Mouse (Mus musculus): ENCODE results near the gene Gpx3. TPM values are rescaled to one million over a fixed set of nuclear protein-coding genes. Genes with fewer than 3 reads are reported as not detected.
"Not testable (repeated sequence)": the region's sequence is repeated elsewhere in the genome, so short reads cannot be mapped to it uniquely, and the experiment has no call there.

Gpx3 gene
- polyA plus RNA-seq, 1 experiment = 5.9 TPM

DNA sequence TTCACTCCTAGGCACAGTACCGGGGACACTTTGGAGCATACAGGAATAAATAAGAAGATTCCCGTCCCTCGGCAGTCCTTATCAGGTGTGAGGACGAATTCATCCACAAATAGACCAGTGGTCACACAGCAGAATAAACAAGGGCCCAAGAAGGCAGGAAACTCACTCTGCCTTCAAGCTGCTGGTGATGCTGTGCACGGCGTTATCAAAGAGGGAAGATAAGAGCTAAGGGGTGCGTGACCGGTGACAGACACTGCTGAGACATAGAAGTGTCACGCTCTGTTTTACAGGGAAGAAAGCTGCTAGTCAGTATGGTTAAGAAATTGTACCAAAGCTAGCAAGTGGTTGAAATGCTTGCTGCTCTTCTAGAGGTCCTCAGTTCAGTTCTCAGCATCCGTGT lies 22.3 kb upstream of the Gpx3 start:
- Histone ChIP-seq H3K4me1 (ENCODE audit: control insufficient read depth, insufficient read depth, low read length) (no peaks in the 10 kb centered on the region), H3K27ac (ENCODE audit: insufficient read depth, low read length) (no peak overlapping the region), H3K4me3 (ENCODE audit: insufficient read depth, low read length) (no peak overlapping the region)
- no peak for TF ChIP-seq CTCF (IDR thresholded peaks at IDR 0.05; ENCODE audit: extremely low read depth, insufficient read depth, low read length)
- no peak for TF ChIP-seq POLR2A (IDR thresholded peaks at IDR 0.05; ENCODE audit: extremely low read depth, insufficient read depth, low read length)

- no peak overlapping the region for H3K27ac ChIP-seq (ENCODE audit: insufficient read depth, low read length)
- no peak overlapping the region for H3K4me3 ChIP-seq (ENCODE audit: insufficient read depth, low read length)
- H3K4me1 ChIP-seq (ENCODE audit: control insufficient read depth, insufficient read depth, low read length) = no peaks in the 10 kb centered on the region
- TF ChIP-seq POLR2A (IDR thresholded peaks at IDR 0.05; ENCODE audit: extremely low read depth, insufficient read depth, low read length) (no peak), CTCF (IDR thresholded peaks at IDR 0.05; ENCODE audit: extremely low read depth, insufficient read depth, low read length) (no peak)
Measured at GRCm38 (mm10) chr11:54881051-54881474, 21.2 kb upstream of the Gpx3 start.

GRCm38 (mm10) chr11:54882671-54883070 lies 19.6 kb upstream of the Gpx3 start:
- Histone ChIP-seq H3K4me3 (ENCODE audit: insufficient read depth, low read length) (no peak overlapping the region), H3K27ac (ENCODE audit: insufficient read depth, low read length) (no peak overlapping the region), H3K4me1 (ENCODE audit: control insufficient read depth, insufficient read depth, low read length) (no peaks in the 10 kb centered on the region)
- TF ChIP-seq POLR2A (IDR thresholded peaks at IDR 0.05; ENCODE audit: extremely low read depth, insufficient read depth, low read length) (no peak), CTCF (IDR thresholded peaks at IDR 0.05; ENCODE audit: extremely low read depth, insufficient read depth, low read length) (no peak)

GRCm38 (mm10) chr11:54884197-54884828 lies 17.9 kb upstream of the Gpx3 start:
- TF ChIP-seq CTCF (IDR thresholded peaks at IDR 0.05; ENCODE audit: extremely low read depth, insufficient read depth, low read length) (no peak), POLR2A (IDR thresholded peaks at IDR 0.05; ENCODE audit: extremely low read depth, insufficient read depth, low read length) (no peak)
- Histone ChIP-seq H3K4me1 (ENCODE audit: control insufficient read depth, insufficient read depth, low read length) (no peaks in the 10 kb centered on the region), H3K27ac (ENCODE audit: insufficient read depth, low read length) (no peak overlapping the region), H3K4me3 (ENCODE audit: insufficient read depth, low read length) (no peak overlapping the region)

DNA sequence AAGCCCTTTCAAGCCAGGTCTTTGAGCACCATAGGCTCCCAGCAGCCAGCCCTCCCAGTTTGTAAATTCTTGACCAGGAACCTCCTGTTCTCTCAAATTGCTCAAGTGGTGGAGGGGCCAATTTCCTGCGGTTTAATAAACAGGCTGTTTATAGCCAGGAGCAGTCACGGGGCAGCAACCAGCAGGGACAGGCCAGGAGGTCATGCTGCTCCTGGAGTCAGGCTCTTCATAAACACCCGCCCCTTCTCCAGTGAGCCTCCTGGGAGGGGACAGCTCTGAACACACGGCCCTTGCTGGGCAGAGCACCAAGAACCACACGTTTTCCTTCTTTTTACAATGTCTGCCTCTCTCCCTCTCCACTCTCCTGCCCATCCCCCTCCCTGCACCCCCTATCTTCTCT lies 17.3 kb upstream of the Gpx3 start:
- H3K4me3 ChIP-seq (ENCODE audit: insufficient read depth, low read length) = no peak overlapping the region
- H3K27ac ChIP-seq (ENCODE audit: insufficient read depth, low read length) = no peak overlapping the region
- TF ChIP-seq POLR2A (IDR thresholded peaks at IDR 0.05; ENCODE audit: extremely low read depth, insufficient read depth, low read length) (no peak), CTCF (IDR thresholded peaks at IDR 0.05; ENCODE audit: extremely low read depth, insufficient read depth, low read length) (no peak)
- H3K4me1 ChIP-seq (ENCODE audit: control insufficient read depth, insufficient read depth, low read length) = no peaks in the 10 kb centered on the region

DNA sequence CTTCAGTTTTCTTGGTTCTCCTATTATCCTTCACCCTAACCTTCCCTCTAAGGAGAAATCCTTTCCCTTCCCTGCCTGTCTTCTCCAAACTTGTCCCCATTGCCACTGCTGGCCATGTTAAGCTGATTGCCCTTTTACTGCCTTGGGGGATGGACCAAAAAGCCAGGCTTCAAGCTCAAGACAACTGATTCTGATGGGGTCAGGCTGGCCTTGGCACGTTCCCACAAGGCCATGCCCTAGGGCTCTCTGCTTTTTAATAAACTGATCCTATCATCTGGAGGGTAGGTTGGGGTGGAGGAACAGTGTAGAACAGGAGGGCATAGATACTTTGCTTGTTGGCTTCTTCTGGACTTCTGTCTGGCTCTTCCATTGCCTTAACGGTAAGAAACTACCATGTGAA lies 16.8 kb upstream of the Gpx3 start:
- Histone ChIP-seq H3K4me3 (ENCODE audit: insufficient read depth, low read length) (no peak overlapping the region), H3K27ac (ENCODE audit: insufficient read depth, low read length) (no peak overlapping the region), H3K4me1 (ENCODE audit: control insufficient read depth, insufficient read depth, low read length) (no peaks in the 10 kb centered on the region)
- no peak for TF ChIP-seq POLR2A (IDR thresholded peaks at IDR 0.05; ENCODE audit: extremely low read depth, insufficient read depth, low read length)
- TF ChIP-seq CTCF (IDR thresholded peaks at IDR 0.05; ENCODE audit: extremely low read depth, insufficient read depth, low read length) = no peak

DNA sequence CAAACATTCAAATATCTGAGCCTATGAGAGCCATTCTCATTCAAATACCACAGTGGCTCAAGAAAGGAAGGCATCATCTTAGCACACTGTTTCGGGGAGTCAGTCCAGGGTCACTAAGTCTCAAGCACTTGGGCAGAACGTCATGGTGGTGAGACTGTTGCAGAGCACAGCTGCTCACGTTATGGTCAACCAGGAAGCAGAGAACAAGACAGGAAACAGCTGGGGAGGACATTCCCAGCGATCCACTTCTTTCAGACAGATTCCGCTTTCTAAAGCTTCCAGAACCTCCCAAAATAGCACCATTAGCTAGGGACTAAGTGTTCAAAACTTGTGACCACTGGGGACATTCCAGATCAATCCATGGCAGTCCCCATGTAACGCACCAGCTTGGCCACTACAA lies 14.3 kb upstream of the Gpx3 start:
- TF ChIP-seq POLR2A (IDR thresholded peaks at IDR 0.05; ENCODE audit: extremely low read depth, insufficient read depth, low read length) (no peak), CTCF (IDR thresholded peaks at IDR 0.05; ENCODE audit: extremely low read depth, insufficient read depth, low read length) (no peak)
- no peak overlapping the region for H3K4me3 ChIP-seq (ENCODE audit: insufficient read depth, low read length)
- H3K4me1 ChIP-seq (ENCODE audit: control insufficient read depth, insufficient read depth, low read length) = no peaks in the 10 kb centered on the region
- no peak overlapping the region for H3K27ac ChIP-seq (ENCODE audit: insufficient read depth, low read length)

- no peaks in the 10 kb centered on the region for H3K4me1 ChIP-seq (ENCODE audit: control insufficient read depth, insufficient read depth, low read length)
- H3K27ac ChIP-seq (ENCODE audit: insufficient read depth, low read length) = no peak overlapping the region
- H3K4me3 ChIP-seq (ENCODE audit: insufficient read depth, low read length) = no peak overlapping the region
- TF ChIP-seq POLR2A (IDR thresholded peaks at IDR 0.05; ENCODE audit: extremely low read depth, insufficient read depth, low read length) = no peak
- TF ChIP-seq CTCF (IDR thresholded peaks at IDR 0.05; ENCODE audit: extremely low read depth, insufficient read depth, low read length) = no peak
Measured at GRCm38 (mm10) chr11:54891341-54891740, 10.9 kb upstream of the Gpx3 start.

- no peaks in the 10 kb centered on the region for H3K4me1 ChIP-seq (ENCODE audit: control insufficient read depth, insufficient read depth, low read length)
- no peak overlapping the region for H3K27ac ChIP-seq (ENCODE audit: insufficient read depth, low read length)
- no peak for TF ChIP-seq POLR2A (IDR thresholded peaks at IDR 0.05; ENCODE audit: extremely low read depth, insufficient read depth, low read length)
- TF ChIP-seq CTCF (IDR thresholded peaks at IDR 0.05; ENCODE audit: extremely low read depth, insufficient read depth, low read length) = no peak
- no peak overlapping the region for H3K4me3 ChIP-seq (ENCODE audit: insufficient read depth, low read length)
Measured at GRCm38 (mm10) chr11:54892091-54892490, 10.2 kb upstream of the Gpx3 start.

DNA sequence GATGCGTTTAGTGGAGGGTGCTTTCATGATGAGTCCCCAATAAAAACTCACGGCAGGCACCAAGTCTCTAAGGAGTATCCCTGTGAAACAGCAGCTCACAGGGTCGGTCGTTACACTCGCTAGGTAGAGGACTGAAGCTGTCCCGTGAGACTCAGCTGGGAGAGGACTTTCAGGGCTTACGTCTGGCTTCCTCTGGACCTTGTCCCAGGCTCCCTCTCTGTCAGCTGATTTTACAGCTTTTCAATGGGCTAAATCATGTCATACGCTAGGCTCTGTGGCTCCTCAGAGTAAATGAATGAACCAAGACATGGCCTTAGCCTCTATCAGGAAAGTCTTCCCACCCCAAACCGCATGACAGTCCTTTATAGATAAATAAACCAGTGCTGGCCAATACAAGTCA lies 7.7 kb upstream of the Gpx3 start:
- no peak overlapping the region for H3K27ac ChIP-seq (ENCODE audit: insufficient read depth, low read length)

DNA sequence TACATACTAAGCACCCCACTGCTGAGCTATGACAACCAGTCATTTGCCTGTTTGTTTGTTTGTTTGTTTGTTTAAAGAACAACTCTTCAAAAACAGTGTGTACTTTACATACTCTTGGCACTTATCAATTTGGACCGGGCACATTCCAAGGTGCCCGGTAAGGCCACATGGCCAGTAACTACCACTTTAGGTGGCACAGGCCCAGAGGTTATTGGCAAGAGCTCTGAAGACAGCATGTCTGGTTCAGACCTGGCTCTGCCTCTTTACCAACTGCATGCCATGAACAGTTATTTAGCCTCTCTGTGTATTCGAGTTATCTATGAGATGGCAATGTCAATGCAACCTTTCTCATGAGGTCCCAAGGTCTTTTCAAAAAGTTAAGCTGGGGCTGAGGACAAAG lies 5.6 kb upstream of the Gpx3 start:
- not testable (repeated sequence) for H3K4me3 ChIP-seq (ENCODE audit: insufficient read depth, low read length); H3K27ac ChIP-seq (ENCODE audit: insufficient read depth, low read length); H3K4me1 ChIP-seq (ENCODE audit: control insufficient read depth, insufficient read depth, low read length)

More for the DNA sequence above, 7.7 kb upstream of the Gpx3 start:
- no peak for TF ChIP-seq CTCF (IDR thresholded peaks at IDR 0.05; ENCODE audit: extremely low read depth, insufficient read depth, low read length)
- no peak for TF ChIP-seq POLR2A (IDR thresholded peaks at IDR 0.05; ENCODE audit: extremely low read depth, insufficient read depth, low read length)
- Histone ChIP-seq H3K4me3 (ENCODE audit: insufficient read depth, low read length) (no peak overlapping the region), H3K4me1 (ENCODE audit: control insufficient read depth, insufficient read depth, low read length) (no peaks in the 10 kb centered on the region)
